Mouse (Mus musculus) limb, embryonic 14.5 days (tissue): ENCODE measurements around the gene Gne. TPM values are rescaled to one million over a fixed set of nuclear protein-coding genes. Genes with fewer than 3 reads are reported as not detected.
A peak's percentile ranks its signal among the peaks of the same experiment; 100 is the strongest.

ENCODE experiments used
- ATAC-seq: fragments of 200-750 bp; cut with Nextera tagmentation; 2 replicates; pipeline ENCODE4 v1.8.0; 2017; ENCODE audit warnings: low read depth, moderate number of reproducible peaks, moderate TSS enrichment; ENCODE audit not compliant: low FRiP score
- DNase-seq: peaks from one replicate; pipeline ENCODE4 v3.0.0-alpha.2; 2015; ENCODE audit warnings: low spot score
- H3K27ac ChIP-seq: fragments of 300-500 bp; sonication (generic); replicated peaks from 2 replicates; pipeline ENCODE4 v1.5.1; 2014; ENCODE audit warnings: low read depth, mild to moderate bottlenecking, low read length, moderate library complexity, mixed read lengths
- H3K27me3 ChIP-seq: fragments of 300-500 bp; sonication (generic); 2 replicates; pipeline ENCODE4 v1.6.1; 2014; ENCODE audit warnings: low read length, mixed read lengths; ENCODE audit not compliant: control insufficient read depth, insufficient read depth
- H3K36me3 ChIP-seq: fragments of 300-500 bp; sonication (generic); 2 replicates; pipeline ENCODE4 v1.6.1; 2014; ENCODE audit warnings: mild to moderate bottlenecking, low read length, moderate library complexity, mixed read lengths; ENCODE audit not compliant: control insufficient read depth, insufficient read depth
- H3K4me1 ChIP-seq: fragments of 300-500 bp; sonication (generic); 2 replicates; pipeline ENCODE4 v1.6.1; 2014; ENCODE audit warnings: antibody characterized with exemption, low read length, mixed read lengths; ENCODE audit not compliant: control insufficient read depth, insufficient read depth
- H3K4me2 ChIP-seq: fragments of 300-500 bp; sonication (generic); replicated peaks from 2 replicates; pipeline ENCODE4 v1.6.1; 2014; ENCODE audit warnings: low read depth, mild to moderate bottlenecking, low read length, moderate library complexity; ENCODE audit not compliant: severe bottlenecking
- H3K4me3 ChIP-seq: fragments of 300-500 bp; sonication (generic); replicated peaks from 2 replicates; pipeline ENCODE4 v1.5.1; 2014; ENCODE audit warnings: low read length
- H3K9ac ChIP-seq: fragments of 300-500 bp; sonication (generic); 2 replicates; pipeline ENCODE4 v1.6.1; 2014; ENCODE audit warnings: mild to moderate bottlenecking, low read depth, low read length, moderate library complexity; ENCODE audit not compliant: severe bottlenecking
- H3K9me3 ChIP-seq: fragments of 300-500 bp; sonication (generic); 2 replicates; pipeline ENCODE4 v1.6.1; 2016; ENCODE audit warnings: low read length; ENCODE audit not compliant: control insufficient read depth
- POLR2A ChIP-seq: fragments of 200-500 bp; IDR thresholded peaks from 2 replicates; pipeline ENCODE4 v1.8.0; 2012; ENCODE audit warnings: inconsistent platforms, mild to moderate bottlenecking, moderate library complexity, borderline replicate concordance; ENCODE audit not compliant: insufficient read depth, insufficient read length; ENCODE audit errors: extremely low read depth
- WGBS: fragments of 180-500 bp; shearing (Covaris S2); extraction: QIAGEN DNeasy Blood & Tissue Kit; methylation state at CpG from one replicate; pipeline ENCODE4 v1.1.7; 2014; 5-methylcytosine and 5-hydroxymethylcytosine counted together
- polyA plus RNA-seq, 2 experiments: library from polyadenylated mRNA; depleted of rRNA in 1 of 2; stranded (reverse) in 1 of 2; unstranded in 1 of 2; fragments of >200 nt; fragmentation: Nextera tagmentation in 1 of 2; extraction: Ambion mirVana in 1 of 2; gene quantifications; 2 replicates each; pipeline versions ENCODE4 v1.2.1 to v1.2.3; 2012 to 2014

The Gne gene
- polyA plus RNA-seq, 2 experiments = 13.8 to 27.8 TPM

- Histone ChIP-seq H3K4me1 (peaks cover 23% of the 10 kb centered on the region), H3K36me3 (no peaks in the 10 kb centered on the region), H3K4me2 (no peak overlapping the region), H3K27me3 (no peaks in the 10 kb centered on the region), H3K27ac (peak overlapping the region; percentile 49; the same call in 1 of the 2 replicates), H3K4me3 (no peak overlapping the region), H3K9ac (peak overlapping the region; percentile 21; the same call in 1 of the 2 replicates), H3K9me3 (no peaks in the 10 kb centered on the region)
- DNase-seq = no peak
- ATAC-seq = no peak
- TF ChIP-seq POLR2A = no peak
- WGBS = 10% methylated on average over 8 of the region's 8 CpGs
Measured at GRCm38 (mm10) chr4:44104195-44104917, 20.4 kb upstream of the Gne start.

- Histone ChIP-seq H3K4me1 (peaks cover 23% of the 10 kb centered on the region), H3K27ac (peak overlapping the region; percentile 49; the same call in 1 of the 2 replicates), H3K4me2 (no peak overlapping the region), H3K9ac (no peak overlapping the region), H3K36me3 (no peaks in the 10 kb centered on the region), H3K27me3 (no peaks in the 10 kb centered on the region), H3K4me3 (no peak overlapping the region), H3K9me3 (no peaks in the 10 kb centered on the region)
- DNase-seq = no peak
- TF ChIP-seq POLR2A = no peak
- ATAC-seq = peak; percentile 55; the same call in 1 of the 2 replicates
- 67% methylated on average over 8 of the region's 8 CpGs for WGBS
Measured at GRCm38 (mm10) chr4:44103620-44104019, 19.6 kb upstream of the Gne start.

- no peak overlapping the region for H3K4me3 ChIP-seq
- no peaks in the 10 kb centered on the region for H3K4me1 ChIP-seq
- H3K4me2 ChIP-seq = no peak overlapping the region
- DNase-seq (no peak), ATAC-seq (no peak)
- WGBS = 42% methylated on average over 11 of the region's 11 CpGs
- no peak overlapping the region for H3K27ac ChIP-seq
- no peaks in the 10 kb centered on the region for H3K9me3 ChIP-seq
- no peak for TF ChIP-seq POLR2A
- no peak overlapping the region for H3K9ac ChIP-seq
- no peaks in the 10 kb centered on the region for H3K36me3 ChIP-seq
- H3K27me3 ChIP-seq = no peaks in the 10 kb centered on the region
Measured at GRCm38 (mm10) chr4:44097576-44098335, 13.8 kb upstream of the Gne start.

- Histone ChIP-seq H3K4me2 (no peak overlapping the region), H3K4me1 (no peaks in the 10 kb centered on the region), H3K9me3 (no peaks in the 10 kb centered on the region), H3K27me3 (no peaks in the 10 kb centered on the region), H3K27ac (no peak overlapping the region), H3K9ac (no peak overlapping the region), H3K36me3 (no peaks in the 10 kb centered on the region), H3K4me3 (no peak overlapping the region)
- no peak for TF ChIP-seq POLR2A
- ATAC-seq (no peak), DNase-seq (no peak)
- WGBS = 82% methylated on average over 4 of the region's 4 CpGs
Measured at GRCm38 (mm10) chr4:44094475-44094874, 10.5 kb upstream of the Gne start.

GRCm38 (mm10) chr4:44092359-44092758, 8.4 kb upstream of the Gne start:
- no peak overlapping the region for H3K4me2 ChIP-seq
- H3K27me3 ChIP-seq = no peaks in the 10 kb centered on the region
- DNase-seq (no peak), ATAC-seq (no peak)
- no peak overlapping the region for H3K4me3 ChIP-seq
- TF ChIP-seq POLR2A = no peak
- no peak overlapping the region for H3K9ac ChIP-seq
- no peaks in the 10 kb centered on the region for H3K36me3 ChIP-seq
- H3K9me3 ChIP-seq = no peaks in the 10 kb centered on the region
- 82% methylated on average over 11 of the region's 11 CpGs for WGBS
- no peaks in the 10 kb centered on the region for H3K4me1 ChIP-seq
- no peak overlapping the region for H3K27ac ChIP-seq
